Mouse (Mus musculus): Measurements from ENCODE around the gene Cd34.

- no peak for TF ChIP-seq CTCF (IDR thresholded peaks at IDR 0.05; ENCODE audit: control insufficient read depth, insufficient read depth, insufficient replicate concordance, low read depth, low read length)
- no peak for TF ChIP-seq POLR2A (IDR thresholded peaks at IDR 0.05; ENCODE audit: control insufficient read depth, low read depth, low read length)
These were observed 44.5 kb downstream of the Cd34 start for GRCm38 (mm10) chr1:194982931-194983690.

Data from testis, adult 2 months (tissue).